Mouse (Mus musculus) hindbrain, postnatal 0 days (tissue): ENCODE measurements around the gene Inpp5k. TPM values are rescaled to one million over a fixed set of nuclear protein-coding genes. Genes with fewer than 3 reads are reported as not detected.

Experiments
- ATAC-seq: fragments of 200-750 bp; cut with Nextera tagmentation; 2 replicates; pipeline ENCODE4 v1.8.0; 2017; ENCODE audit warnings: mild to moderate bottlenecking, moderate TSS enrichment, moderate library complexity
- DNase-seq: peaks from one replicate; pipeline ENCODE4 v3.0.0-alpha.2; 2015; ENCODE audit warnings: low spot score
- H3K27ac ChIP-seq: fragments of 300-500 bp; sonication (generic); 2 replicates; pipeline ENCODE4 v1.5.1; 2014; ENCODE audit warnings: mild to moderate bottlenecking
- H3K27me3 ChIP-seq: fragments of 300-500 bp; sonication (generic); 2 replicates; pipeline ENCODE4 v1.6.1; 2014; ENCODE audit warnings: low read length, mixed read lengths; ENCODE audit not compliant: insufficient read depth
- H3K36me3 ChIP-seq: fragments of 300-500 bp; sonication (generic); 2 replicates; pipeline ENCODE4 v1.6.1; 2014; ENCODE audit warnings: low read length, mixed read lengths; ENCODE audit not compliant: insufficient read depth
- H3K4me1 ChIP-seq: fragments of 300-500 bp; sonication (generic); 2 replicates; pipeline ENCODE4 v1.6.1; 2014; ENCODE audit warnings: antibody characterized with exemption, low read length, mixed read lengths; ENCODE audit not compliant: insufficient read depth
- H3K4me2 ChIP-seq: fragments of 300-500 bp; sonication (generic); 2 replicates; pipeline ENCODE4 v1.6.1; 2014; ENCODE audit warnings: low read depth, mild to moderate bottlenecking, low read length, moderate library complexity, mixed read lengths
- H3K4me3 ChIP-seq: fragments of 300-500 bp; sonication (generic); 2 replicates; pipeline ENCODE4 v1.5.1; 2014; ENCODE audit warnings: low read length
- H3K9ac ChIP-seq: fragments of 300-500 bp; sonication (generic); replicated peaks from 2 replicates; pipeline ENCODE4 v1.6.1; 2014; ENCODE audit warnings: mild to moderate bottlenecking, low read length, moderate library complexity, mixed read lengths
- H3K9me3 ChIP-seq: fragments of 300-500 bp; sonication (generic); 2 replicates; pipeline ENCODE4 v1.6.1; 2016; ENCODE audit warnings: low read length, mixed read lengths
- CTCF ChIP-seq: IDR thresholded peaks from 2 replicates; pipeline ENCODE4 v1.5.1; 2016; ENCODE audit warnings: antibody characterized with exemption, control low read depth, low read depth
- WGBS: fragments of 180-500 bp; shearing (Covaris S2); extraction: QIAGEN DNeasy Blood & Tissue Kit; methylation state at CpG from one replicate; pipeline ENCODE4 v1.1.7; 2014; 5-methylcytosine and 5-hydroxymethylcytosine counted together
- polyA plus RNA-seq: library from polyadenylated mRNA; unstranded; fragments of >200 nt; fragmentation: Nextera tagmentation; extraction: Ambion mirVana; gene quantifications from 2 replicates; pipeline ENCODE4 v1.2.1, GENCODE M21; 2015
- total RNA-seq: library from RNA; depleted of rRNA; stranded (reverse); fragments of >200 nt; gene quantifications from 2 replicates; pipeline ENCODE4 v1.2.3, GENCODE M21; 2014

The Inpp5k gene
- total and polyA plus RNA-seq, 2 experiments from 2014 or later = 43.9 to 52.1 TPM

DNA sequence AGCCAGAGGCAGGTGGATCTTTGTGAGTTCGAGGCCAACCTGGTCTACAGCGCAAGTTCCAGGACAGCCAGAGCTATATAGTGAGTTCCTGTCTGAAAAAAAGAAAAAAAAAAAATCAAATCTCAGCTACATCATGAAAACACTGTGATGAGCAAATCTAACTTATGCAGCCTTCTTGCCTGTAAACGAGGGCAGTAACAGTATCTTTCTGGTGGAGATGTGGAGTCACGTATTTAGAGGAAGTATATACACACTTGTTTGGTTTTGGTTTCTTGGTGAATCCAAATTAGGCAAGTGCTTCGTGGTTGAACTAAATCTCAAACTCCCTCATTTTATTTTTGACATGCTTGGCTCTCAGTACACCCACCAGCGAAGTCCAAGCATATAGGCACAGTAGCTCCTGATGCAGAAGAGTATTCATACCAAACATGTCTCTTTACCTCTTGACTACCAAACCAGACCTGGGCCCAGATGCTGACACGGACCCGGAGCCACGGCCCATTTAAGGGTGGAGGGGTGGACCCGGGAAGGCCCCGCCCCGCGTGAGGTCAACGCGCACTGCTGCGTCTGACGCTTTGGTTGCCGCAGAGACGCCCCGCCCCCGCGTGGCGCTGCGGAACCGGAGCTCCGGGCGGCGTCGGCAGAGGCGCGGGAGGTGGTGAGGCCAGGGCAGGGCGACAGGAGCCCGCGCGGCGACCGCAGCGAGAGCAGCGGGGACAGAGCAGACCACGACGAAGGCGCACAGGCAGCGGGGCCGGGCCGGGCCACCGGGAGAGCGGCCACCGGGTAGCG lies 43.1 kb upstream of the Inpp5k start, which contains the start of gene Pitpna:
Pitpna (plus strand) TSS at position 605 of the 792 bp plus-strand sequence.
- DNase-seq (peak; percentile 98), ATAC-seq (peak; percentile 95)
- H3K4me1 ChIP-seq = peaks cover 14% of the 10 kb centered on the region
- H3K27ac ChIP-seq = peak within 1 kb of the TSS; percentile 88
- no peaks in the 10 kb centered on the region for H3K9me3 ChIP-seq
- WGBS = 5% methylated on average over 48 of the region's 49 CpGs
- peak within 1 kb of the TSS; percentile 68 for H3K4me3 ChIP-seq
- no peaks in the 10 kb centered on the region for H3K36me3 ChIP-seq
- H3K4me2 ChIP-seq = peak within 1 kb of the TSS; percentile 65
- H3K9ac ChIP-seq = peak within 1 kb of the TSS; percentile 87
- no peak for TF ChIP-seq CTCF
- H3K27me3 ChIP-seq = no peaks in the 10 kb centered on the region

DNA sequence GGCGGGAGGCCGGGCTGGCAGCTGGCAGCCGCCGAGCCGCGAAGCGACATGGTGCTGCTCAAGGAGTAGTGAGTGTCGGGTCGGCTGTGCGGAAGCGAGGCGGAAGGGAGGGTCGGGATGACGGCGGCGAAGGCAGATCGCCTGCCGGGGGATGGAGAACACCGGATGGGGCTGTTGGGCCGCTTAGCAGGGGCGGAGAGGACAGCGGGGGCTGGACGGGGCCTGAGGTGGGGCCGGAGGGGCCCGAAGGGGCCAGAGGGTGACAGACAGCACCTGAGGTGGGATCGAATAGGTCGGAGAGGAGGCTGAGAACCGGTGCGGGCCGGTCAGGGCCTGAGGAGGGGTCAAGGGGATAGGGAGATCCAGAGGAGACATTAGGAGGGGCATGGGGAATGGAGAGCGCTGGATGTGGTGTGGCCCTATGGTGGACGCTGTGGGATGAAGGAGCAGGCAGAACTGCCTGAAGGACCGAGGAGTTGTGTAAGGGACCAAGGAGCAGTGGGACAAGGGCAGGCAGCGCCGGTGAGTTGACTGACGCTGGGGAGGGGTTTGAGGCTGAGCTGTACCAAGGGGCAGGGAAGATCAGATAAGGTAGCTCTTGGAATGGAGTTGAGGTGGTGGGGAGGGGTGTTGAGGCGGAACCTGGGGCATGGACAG lies 42.4 kb upstream of the Inpp5k start:
- no peak for TF ChIP-seq CTCF
- DNase-seq = no peak
- H3K4me2 ChIP-seq = peak overlapping the region; percentile 65
- peak overlapping the region; percentile 87 for H3K9ac ChIP-seq
- no peaks in the 10 kb centered on the region for H3K27me3 ChIP-seq
- H3K4me1 ChIP-seq = peaks cover 14% of the 10 kb centered on the region
- peak; percentile 82 for ATAC-seq
- peak overlapping the region; percentile 68 for H3K4me3 ChIP-seq
- H3K9me3 ChIP-seq = no peaks in the 10 kb centered on the region
- no peaks in the 10 kb centered on the region for H3K36me3 ChIP-seq
- WGBS = under 1% methylated on average over 37 of the region's 37 CpGs
- peak overlapping the region; percentile 88 for H3K27ac ChIP-seq

DNA sequence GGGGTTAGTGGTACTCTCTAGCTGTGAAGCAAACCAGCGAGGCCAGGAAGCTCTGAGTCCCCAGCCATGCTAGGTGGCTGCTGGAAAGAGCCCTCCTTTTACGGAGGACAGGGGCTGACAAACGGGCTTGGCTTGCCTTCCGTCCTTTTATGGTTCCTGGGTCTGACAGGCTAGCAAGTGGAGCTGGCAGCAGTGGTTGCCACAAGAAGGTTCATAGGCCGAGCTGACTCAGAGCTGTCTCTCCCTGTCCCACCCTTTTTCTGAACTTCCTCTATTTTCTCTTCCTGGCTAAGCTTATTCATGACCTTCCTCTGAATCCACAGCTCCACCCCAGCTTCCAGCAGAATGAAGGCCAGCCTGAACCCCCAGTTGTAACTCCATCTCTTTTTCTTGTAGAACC lies 38.2 kb upstream of the Inpp5k start:
- Histone ChIP-seq H3K4me3 (no peak overlapping the region), H3K36me3 (peaks cover 20% of the 10 kb centered on the region; the same call in 1 of the 2 replicates), H3K9me3 (no peaks in the 10 kb centered on the region), H3K4me1 (peaks cover 14% of the 10 kb centered on the region), H3K27me3 (no peaks in the 10 kb centered on the region), H3K4me2 (no peak overlapping the region), H3K27ac (no peak overlapping the region), H3K9ac (no peak overlapping the region)
- no peak for TF ChIP-seq CTCF
- ATAC-seq = no peak
- 94% methylated on average over 5 of the region's 5 CpGs for WGBS
- DNase-seq = no peak

DNA sequence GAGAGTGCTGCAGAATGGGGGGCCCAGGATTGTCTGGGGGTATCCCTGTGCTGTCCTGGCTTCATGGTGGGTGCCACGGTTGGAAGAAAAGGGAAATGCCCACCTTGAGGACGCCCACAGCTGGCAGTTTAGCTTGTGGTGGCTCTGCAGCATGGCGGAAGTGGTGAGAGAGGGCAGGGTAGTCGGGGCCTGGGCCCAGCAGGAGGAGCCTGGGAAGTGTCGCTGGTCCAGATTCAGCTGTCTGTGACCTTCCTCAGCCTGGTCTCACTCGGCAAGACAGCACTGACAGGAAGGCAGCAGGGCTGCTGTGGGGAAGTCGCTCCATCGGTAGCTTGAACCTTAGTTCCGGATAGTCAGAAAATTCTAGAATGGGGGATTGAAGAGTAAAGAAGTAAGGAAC lies 36.4 kb upstream of the Inpp5k start:
- Histone ChIP-seq H3K4me2 (no peak overlapping the region), H3K9me3 (no peaks in the 10 kb centered on the region), H3K36me3 (peaks cover 26% of the 10 kb centered on the region; the same call in 1 of the 2 replicates), H3K4me1 (peaks cover 6% of the 10 kb centered on the region), H3K9ac (no peak overlapping the region), H3K4me3 (no peak overlapping the region), H3K27ac (no peak overlapping the region), H3K27me3 (no peaks in the 10 kb centered on the region)
- no peak for DNase-seq
- no peak for TF ChIP-seq CTCF
- no peak for ATAC-seq
- WGBS = 78% methylated on average over 9 of the region's 9 CpGs

DNA sequence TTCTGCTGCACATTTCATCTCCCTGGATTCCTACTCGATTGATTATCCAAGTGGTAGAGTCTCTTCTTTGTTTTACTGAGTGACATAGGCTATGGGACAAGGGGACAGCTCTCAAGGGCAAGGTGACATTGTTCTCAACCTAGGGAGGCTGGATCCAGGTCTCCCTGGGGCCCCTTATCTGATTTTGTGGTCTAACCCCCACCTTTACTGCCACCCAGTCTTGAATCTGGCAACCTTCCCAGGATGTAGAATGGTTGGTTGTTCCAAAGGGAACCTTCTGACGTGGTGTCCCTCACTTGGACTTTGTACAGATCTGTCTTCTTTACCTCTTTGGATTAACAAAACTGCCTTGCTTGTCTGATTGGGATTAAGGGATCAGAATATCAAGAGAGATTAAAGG lies 35.4 kb upstream of the Inpp5k start:
- Histone ChIP-seq H3K4me3 (no peak overlapping the region), H3K4me2 (no peak overlapping the region), H3K4me1 (no peaks in the 10 kb centered on the region), H3K27ac (no peak overlapping the region), H3K27me3 (no peaks in the 10 kb centered on the region), H3K9ac (no peak overlapping the region), H3K9me3 (no peaks in the 10 kb centered on the region), H3K36me3 (peaks cover 30% of the 10 kb centered on the region)
- ATAC-seq (no peak), DNase-seq (no peak)
- no peak for TF ChIP-seq CTCF
- 62% methylated on average over 2 of the region's 2 CpGs for WGBS

DNA sequence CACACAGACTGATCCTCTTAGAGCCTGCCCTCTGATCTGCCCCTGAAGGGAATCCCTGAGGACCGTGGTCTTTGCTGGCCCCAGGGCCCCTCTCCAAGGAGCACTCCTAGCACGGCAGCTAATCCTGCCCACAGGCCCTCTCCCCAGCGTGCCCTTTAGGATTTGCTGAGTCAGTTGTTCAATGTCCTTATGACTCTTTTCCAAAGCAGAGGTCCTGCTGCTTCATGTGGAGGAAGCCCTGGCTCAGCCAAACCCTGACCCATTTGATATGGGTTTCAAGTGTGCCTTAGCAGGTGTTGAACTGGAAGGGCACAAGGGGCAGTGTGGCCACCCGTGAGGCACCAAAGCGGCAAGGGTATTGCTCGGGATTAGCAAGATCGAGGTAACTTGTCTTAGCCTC lies 35.0 kb upstream of the Inpp5k start:
- no peak for DNase-seq
- H3K36me3 ChIP-seq = peaks cover 34% of the 10 kb centered on the region

More for the DNA sequence above, 35.0 kb upstream of the Inpp5k start:
- WGBS = 66% methylated on average over 7 of the region's 7 CpGs
- no peaks in the 10 kb centered on the region for H3K27me3 ChIP-seq
- no peak for TF ChIP-seq CTCF
- no peak overlapping the region for H3K4me2 ChIP-seq
- H3K9me3 ChIP-seq = no peaks in the 10 kb centered on the region
- no peaks in the 10 kb centered on the region for H3K4me1 ChIP-seq
- no peak overlapping the region for H3K9ac ChIP-seq
- no peak overlapping the region for H3K27ac ChIP-seq
- H3K4me3 ChIP-seq = no peak overlapping the region
- ATAC-seq = no peak
